Mouse (Mus musculus) G1E-ER4 (cell line): ENCODE measurements around the gene Glis3. TPM values are rescaled to one million over a fixed set of nuclear protein-coding genes. Genes with fewer than 3 reads are reported as not detected.

Source experiments
- GATA1 ChIP-seq: IDR thresholded peaks from one replicate; pipeline ENCODE4 v1.8.0; 2012; ENCODE audit warnings: low read length, inconsistent platforms
- polyA plus RNA-seq: library from polyadenylated mRNA; stranded (reverse); fragments of >175 nt; gene quantifications from 2 replicates; pipeline ENCODE4 v1.2.3, GENCODE M21; 2012

The Glis3 gene
- not detected in 2 replicates for polyA plus RNA-seq

GRCm38 (mm10) chr19:28679776-28680391 lies at the start of gene Glis3:
TSS of gene Glis3 (minus strand) at chr19:28680077.
- no peak for TF ChIP-seq GATA1

DNA sequence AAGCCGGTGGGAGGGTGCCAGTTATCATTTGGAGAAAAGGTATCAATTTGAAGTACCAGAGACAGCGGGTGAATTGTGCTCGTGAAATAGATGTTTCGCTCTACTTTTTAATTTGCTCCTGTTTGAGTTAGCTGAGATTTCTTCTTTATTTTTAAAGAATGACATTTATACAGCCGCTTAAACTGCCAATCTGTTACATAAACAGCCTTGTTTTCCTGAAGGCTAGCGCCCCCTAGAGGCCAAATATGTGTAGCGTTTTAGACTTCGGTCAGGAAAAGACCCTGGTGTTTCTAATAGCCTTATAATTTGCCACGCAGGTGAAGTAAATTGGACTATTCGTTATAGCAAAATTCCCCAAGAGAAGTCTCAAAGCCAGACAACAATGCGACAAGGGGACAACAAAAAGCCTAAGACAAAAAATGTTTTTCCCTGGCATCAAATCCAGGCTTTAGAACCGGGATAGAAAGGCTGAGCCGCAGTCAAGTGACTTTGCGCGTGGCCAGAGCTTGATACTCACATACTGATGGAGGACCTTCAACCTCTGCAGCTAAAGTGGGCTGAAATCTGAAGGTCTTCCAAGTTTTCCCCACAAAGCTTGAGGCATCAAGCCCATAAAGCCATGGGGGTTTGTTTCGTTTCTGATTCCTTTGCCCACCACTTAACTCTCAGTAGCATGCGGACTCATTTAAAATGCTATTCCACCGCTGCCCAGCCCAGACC lies 46.4 kb upstream of the Glis3 start:
- TF ChIP-seq GATA1, result no peak

GRCm38 (mm10) chr19:28724641-28725040 lies 44.8 kb upstream of the Glis3 start:
- no peak for TF ChIP-seq GATA1

GRCm38 (mm10) chr19:28722626-28723025 lies 42.7 kb upstream of the Glis3 start:
- no peak for TF ChIP-seq GATA1

- no peak for TF ChIP-seq GATA1
Measured at GRCm38 (mm10) chr19:28721834-28722233, 42.0 kb upstream of the Glis3 start.

DNA sequence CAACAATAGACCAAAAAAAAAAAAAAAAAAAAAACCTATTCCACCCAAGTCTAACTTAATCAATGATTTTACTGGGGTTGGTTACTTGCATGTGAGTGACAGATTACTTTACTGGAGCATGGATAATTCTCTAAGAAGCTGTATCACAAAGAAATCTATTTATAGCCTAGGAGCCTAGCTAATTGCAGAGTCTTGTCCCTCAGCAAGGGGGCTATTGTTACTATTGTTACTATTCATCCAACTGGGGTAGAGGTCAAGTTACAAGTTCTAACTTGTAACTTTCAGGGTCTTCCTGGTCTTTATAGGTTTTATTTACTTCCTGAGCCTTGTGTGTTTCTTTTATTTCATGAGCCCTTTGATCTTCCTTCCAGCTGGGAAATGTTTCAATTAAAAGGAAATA lies 40.1 kb upstream of the Glis3 start:
- no peak for TF ChIP-seq GATA1

DNA sequence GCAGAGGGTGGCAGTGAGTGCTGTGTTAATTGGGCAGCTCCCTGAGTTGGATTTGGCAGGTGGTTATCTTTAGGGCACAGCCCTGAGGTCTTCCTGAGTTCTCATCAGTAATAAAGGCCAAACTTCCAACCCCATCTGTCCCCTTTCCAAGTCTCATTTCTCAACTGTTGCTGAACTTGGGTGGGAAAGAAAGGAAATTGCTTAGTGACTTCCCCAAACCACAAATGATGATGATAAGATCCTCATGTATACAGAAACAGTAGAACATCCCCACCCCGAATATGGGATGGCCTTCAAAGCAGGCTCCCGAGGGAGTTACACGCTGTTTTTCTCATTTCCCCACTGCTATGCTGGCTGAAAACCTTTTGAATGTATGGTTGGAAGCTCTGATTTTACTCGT lies 34.8 kb upstream of the Glis3 start:
- TF ChIP-seq GATA1, result no peak

DNA sequence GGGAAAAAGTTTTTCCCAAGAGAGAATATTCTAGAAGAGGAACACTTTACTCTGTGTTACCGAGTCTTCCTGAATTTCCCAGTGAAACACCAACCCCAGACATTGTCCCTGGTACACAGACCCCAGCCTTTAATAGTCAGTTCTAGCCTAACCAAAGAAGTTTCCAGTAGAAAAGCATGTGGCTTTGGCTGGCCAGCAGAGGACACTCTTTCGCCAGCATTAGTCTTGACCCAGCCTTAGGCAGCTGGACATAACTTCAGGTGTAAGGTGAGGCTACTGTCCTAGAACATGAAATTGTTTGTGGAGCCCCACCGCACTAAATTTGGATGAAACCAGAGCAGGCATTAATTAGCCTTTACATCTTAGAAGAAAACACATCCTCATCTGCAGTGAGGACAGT lies 17.8 kb upstream of the Glis3 start:
- no peak for TF ChIP-seq GATA1

DNA sequence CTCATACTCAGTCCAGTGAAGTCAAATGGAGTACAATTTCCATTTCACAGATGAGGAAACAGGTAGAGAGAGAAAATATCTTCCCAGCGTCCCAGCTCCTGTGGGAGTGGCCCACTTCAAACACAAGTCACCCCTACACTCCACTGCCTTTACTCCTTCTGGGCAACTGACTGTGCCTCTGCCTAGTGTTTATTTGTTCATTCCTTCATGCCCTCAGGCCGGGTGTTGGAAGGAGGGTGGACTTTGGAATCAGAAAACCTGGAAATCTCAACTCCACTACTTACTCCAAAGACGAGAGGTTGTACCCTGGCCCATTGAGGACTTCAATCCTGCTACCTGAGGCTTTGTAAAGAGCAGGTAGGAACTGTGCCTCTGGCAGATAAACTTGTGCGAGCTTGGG lies 6.5 kb upstream of the Glis3 start:
- no peak for TF ChIP-seq GATA1

DNA sequence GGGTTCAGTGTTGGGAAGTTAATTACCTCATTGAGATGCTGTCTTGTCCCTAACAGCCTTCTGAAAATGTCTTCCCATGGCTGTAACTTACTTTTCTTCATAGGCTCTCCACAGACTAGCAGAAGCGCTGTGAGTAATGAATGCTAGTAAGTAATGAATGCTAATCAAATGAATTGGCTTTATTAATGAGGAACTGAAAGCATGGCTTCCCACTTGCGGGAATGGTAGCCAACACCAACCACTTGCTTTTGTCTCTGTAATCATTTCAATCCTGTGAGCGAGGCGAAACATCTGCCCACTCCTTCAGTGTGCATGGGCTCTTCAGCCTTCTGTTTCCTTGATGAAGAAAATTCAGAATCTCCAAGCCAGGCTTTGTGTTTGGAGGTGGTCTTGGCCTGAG lies 5.6 kb upstream of the Glis3 start:
- TF ChIP-seq GATA1, result no peak

- no peak for TF ChIP-seq GATA1
Measured at GRCm38 (mm10) chr19:28684347-28684746, 4.5 kb upstream of the Glis3 start.

DNA sequence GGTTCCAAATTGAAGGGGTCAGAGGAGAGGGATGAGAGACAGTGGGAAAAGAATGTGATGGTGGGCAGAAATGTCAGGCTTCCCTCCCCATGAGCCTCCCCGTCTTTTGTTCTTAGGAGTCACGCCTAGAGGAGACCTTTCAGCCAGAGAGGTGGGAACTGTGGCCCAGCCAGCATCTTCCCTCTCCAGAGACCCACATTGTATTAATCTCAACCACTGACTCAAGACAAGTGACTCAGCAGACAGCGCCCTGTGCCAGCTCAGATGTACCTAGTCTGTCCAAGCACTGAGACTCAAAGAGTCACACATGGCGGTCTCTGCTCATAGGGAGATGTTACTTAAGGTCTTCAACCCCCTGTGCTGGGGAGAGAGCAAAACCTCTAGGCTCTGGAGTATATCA lies 3.5 kb upstream of the Glis3 start:
- no peak for TF ChIP-seq GATA1

- no peak for TF ChIP-seq GATA1
Measured at GRCm38 (mm10) chr19:28679291-28679775, 544 bp downstream of the Glis3 start.

DNA sequence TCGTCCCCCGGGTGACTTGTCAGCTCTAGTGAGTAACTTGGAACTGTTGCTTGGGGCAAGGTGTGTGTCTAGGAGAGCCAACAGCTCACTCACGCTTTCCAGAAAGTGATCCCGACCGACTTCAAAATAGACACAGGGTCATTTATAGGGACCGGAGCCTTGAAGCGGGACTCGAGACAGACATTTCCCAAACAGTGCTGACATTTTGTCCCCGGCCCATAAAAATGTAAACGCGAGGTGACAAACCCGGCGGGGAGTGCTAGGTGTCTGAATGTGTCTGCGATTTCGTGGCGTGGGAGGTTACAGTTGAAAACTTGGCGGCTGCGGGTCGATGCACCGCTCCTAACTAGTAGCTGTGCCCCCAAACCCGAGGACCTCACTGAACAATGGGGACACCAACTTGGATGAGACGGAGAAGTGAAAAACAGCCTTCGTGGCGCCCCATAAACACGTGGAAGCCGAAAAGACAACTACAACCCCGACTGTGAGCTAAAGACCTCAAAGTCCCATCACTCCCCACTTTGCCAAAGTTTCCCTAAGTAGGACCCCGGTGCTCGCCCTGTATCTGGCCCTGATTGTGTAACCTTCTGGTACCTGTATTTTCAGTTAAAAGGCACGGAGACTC lies 1.1 kb downstream of the Glis3 start:
- no peak for TF ChIP-seq GATA1

DNA sequence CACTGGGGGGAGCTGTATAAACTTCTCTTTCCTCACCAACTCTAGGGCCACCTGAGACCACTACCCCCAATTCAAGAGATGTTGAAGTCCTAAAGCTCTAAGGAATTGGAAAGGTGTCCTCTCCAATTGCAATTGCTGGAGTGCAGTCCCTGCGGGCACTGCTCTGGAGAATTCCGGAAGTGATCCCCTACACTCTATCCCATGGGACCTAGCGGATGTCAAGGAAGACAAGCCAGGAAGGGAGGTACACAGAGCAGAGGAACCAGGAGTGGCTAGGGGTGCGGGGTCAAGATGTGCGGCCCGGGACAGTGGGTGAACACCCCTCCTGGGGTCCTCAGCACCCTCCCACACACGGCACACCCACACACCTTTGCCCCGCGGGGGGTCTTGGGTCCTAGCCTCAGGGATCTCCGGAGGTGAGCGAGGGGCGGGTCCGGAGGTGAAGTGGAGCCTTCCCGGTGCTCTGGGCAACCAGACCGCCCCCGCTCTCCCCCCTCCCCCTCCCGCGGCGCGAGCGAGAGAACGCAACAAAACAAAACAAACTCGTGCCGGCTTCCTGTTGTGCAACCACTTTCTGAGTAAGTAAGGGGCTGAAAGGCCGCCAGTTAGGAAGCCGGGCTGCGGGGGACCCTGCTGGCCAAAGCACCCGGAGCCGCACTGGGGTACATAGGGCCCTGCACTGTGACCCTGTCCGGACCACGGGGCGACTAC lies 2.0 kb downstream of the Glis3 start:
- no peak for TF ChIP-seq GATA1
